26 mouse cellular contexts compared by ENCODE assay signal in genomic region chr1:93257560-93257959, GRCm38 (mm10).
"Had no signal": no experiment of that assay in that cellular context is flagged by ENCODE, and none has a peak within 500 bp of the region (broad histone marks: within the 10 kb centered on the region; RNA-seq: fewer than 3 reads in every experiment).

No protein-coding gene starts in this region.

- H3K27ac ChIP-seq: gastrocnemius, adult 2 months; heart, embryonic 10.5 days; hindbrain, embryonic 10.5 days; hindbrain, embryonic 12.5 days; hindbrain, embryonic 14.5 days; intestine, embryonic 15.5 days; layer of hippocampus, adult 2 months; left cerebral cortex, adult 2 months; limb, embryonic 10.5 days; limb, embryonic 12.5 days had no signal

- ATAC-seq: hindbrain, embryonic 16.5 days; inflammation-experienced regulatory T-cells, adult 6 months; intestine, embryonic 15.5 days; intestine, postnatal 0 days had no signal

- DNase-seq: gastrocnemius, adult 2 months; gastrocnemius, postnatal 10 days; gastrocnemius, postnatal 25 days; heart, adult 18-20 months; heart, postnatal 10 days; heart, postnatal 4 days; kidney, adult 18-20 months; kidney, adult 8-10 months; kidney, postnatal 10 days; kidney, postnatal 25 days; kidney, postnatal 4 days; liver had no signal

- H3K9me3 ChIP-seq: heart, embryonic 10.5 days; heart, embryonic 12.5 days; hindbrain, embryonic 10.5 days; hindbrain, embryonic 12.5 days; intestine, embryonic 15.5 days; limb, embryonic 10.5 days; limb, embryonic 12.5 days had no signal

- H3K9ac ChIP-seq: heart, embryonic 12.5 days; hindbrain, embryonic 12.5 days; hindbrain, embryonic 14.5 days; intestine, embryonic 15.5 days; limb, embryonic 12.5 days had no signal

- H3K27me3 ChIP-seq: hindbrain, embryonic 12.5 days; intestine, embryonic 15.5 days; limb, embryonic 12.5 days had no signal

- H3K36me3 ChIP-seq: heart, embryonic 10.5 days; heart, embryonic 12.5 days; hindbrain, embryonic 10.5 days; hindbrain, embryonic 12.5 days; intestine, embryonic 15.5 days had no signal

- H3K4me1 ChIP-seq: heart, embryonic 10.5 days; heart, embryonic 12.5 days; hindbrain, embryonic 10.5 days; hindbrain, embryonic 12.5 days had no signal

- H3K4me2 ChIP-seq: heart, embryonic 12.5 days; hindbrain, embryonic 12.5 days; hindbrain, embryonic 14.5 days; intestine, embryonic 15.5 days; limb, embryonic 12.5 days; liver, embryonic 11.5 days had no signal

- H3K4me3 ChIP-seq: gastrocnemius, adult 2 months; heart, embryonic 10.5 days; heart, embryonic 12.5 days; hindbrain, embryonic 10.5 days; hindbrain, embryonic 12.5 days; intestine, embryonic 15.5 days; layer of hippocampus, adult 2 months; left cerebral cortex, adult 2 months; limb, embryonic 10.5 days; limb, embryonic 12.5 days had no signal
